Mouse (Mus musculus) liver, embryonic 11.5 days (tissue): ENCODE data around the gene Grpel1. TPM values are rescaled to one million over a fixed set of nuclear protein-coding genes. Genes with fewer than 3 reads are reported as not detected.

Experiments
- polyA plus RNA-seq: library from polyadenylated mRNA; unstranded; fragments of >200 nt; fragmentation: Nextera tagmentation; extraction: Ambion mirVana; gene quantifications from 2 replicates; pipeline ENCODE4 v1.2.1, GENCODE M21; 2014

The Grpel1 gene
- polyA plus RNA-seq, 1 experiment from 2014 or later: 74.6 TPM

Other genes starting within 250 kb of the Grpel1 start
- gene Sorcs2, start 66.9 kb upstream of the Grpel1 start, polyA plus RNA-seq: 2.2 and 2.4 TPM in 2 replicates
- gene Tada2b, start 19.3 kb downstream of the Grpel1 start, polyA plus RNA-seq: 2.8 and 3.1 TPM in 2 replicates
- gene Ccdc96, start 19.6 kb downstream of the Grpel1 start, polyA plus RNA-seq: 0.26 and 0.34 TPM in 2 replicates
- 26.0 and 30.2 TPM in 2 replicates for gene Tbc1d14, start 128.3 kb downstream of the Grpel1 start, polyA plus RNA-seq
- 19.3 TPM in 2 replicates for gene D5Ertd579e, start 231.0 kb downstream of the Grpel1 start, polyA plus RNA-seq